Mouse (Mus musculus) kidney, adult 2 months (tissue): ENCODE data around the gene 1700067K01Rik.

Source experiments
- CTCF ChIP-seq: fragments of 200-500 bp; conservative IDR thresholded peaks from 2 replicates; pipeline ENCODE4 v1.5.1; 2011; ENCODE audit warnings: low read depth, mild to moderate bottlenecking, control low read depth, low read length, moderate library complexity, mixed read lengths; ENCODE audit not compliant: insufficient read depth, insufficient read length
- POLR2A ChIP-seq: fragments of 200-500 bp; IDR thresholded peaks from one replicate; pipeline ENCODE4 v1.6.1; 2011; ENCODE audit warnings: low read depth, low read length, control low read depth

- TF ChIP-seq CTCF, result no peak
- TF ChIP-seq POLR2A, result no peak
These were observed 20.3 kb downstream of the 1700067K01Rik start for GRCm38 (mm10) chr8:84021569-84021968.
